Mouse (Mus musculus) spleen, adult 2 months (tissue): ENCODE measurements around the gene Cfap58. TPM values are rescaled to one million over a fixed set of nuclear protein-coding genes. Genes with fewer than 3 reads are reported as not detected.

ENCODE experiments used
- DNase-seq, 2 experiments: peaks; one replicate each; pipeline versions ENCODE4 v3.0.0 to v3.0.0-alpha.2; 2012 to 2021; ENCODE audit warnings: low spot score in 2 of 2, low read depth in 1 of 2
- H3K27ac ChIP-seq: fragments of 200-500 bp; 2 replicates; pipeline ENCODE4 v1.5.1; 2012; ENCODE audit warnings: low read length, inconsistent platforms; ENCODE audit not compliant: insufficient read depth
- H3K27me3 ChIP-seq: fragments of 200-500 bp; 2 replicates; pipeline ENCODE4 v1.6.1; 2012; ENCODE audit warnings: mild to moderate bottlenecking, moderate library complexity, low read length, inconsistent platforms; ENCODE audit not compliant: control insufficient read depth, insufficient read depth
- H3K36me3 ChIP-seq: fragments of 200-500 bp; 2 replicates; pipeline ENCODE4 v1.6.1; 2012; ENCODE audit warnings: mild to moderate bottlenecking, low read length, inconsistent platforms; ENCODE audit not compliant: control insufficient read depth, insufficient read depth
- H3K4me1 ChIP-seq: fragments of 200-500 bp; 2 replicates; pipeline ENCODE4 v1.6.1; 2011; ENCODE audit warnings: inconsistent platforms; ENCODE audit not compliant: control insufficient read depth, insufficient read depth, insufficient read length
- H3K4me3 ChIP-seq: fragments of 200-500 bp; 2 replicates; pipeline ENCODE4 v1.5.1; 2011; ENCODE audit warnings: mild to moderate bottlenecking, inconsistent platforms; ENCODE audit not compliant: insufficient read depth, insufficient read length; ENCODE audit errors: extremely low read depth
- CTCF ChIP-seq: fragments of 200-500 bp; IDR thresholded peaks from 2 replicates; pipeline ENCODE4 v1.5.1; 2011; ENCODE audit warnings: mild to moderate bottlenecking, inconsistent platforms; ENCODE audit not compliant: insufficient read depth, insufficient read length, insufficient replicate concordance; ENCODE audit errors: extremely low read depth
- POLR2A ChIP-seq: fragments of 200-500 bp; IDR thresholded peaks from 2 replicates; pipeline ENCODE4 v1.6.1; 2011; ENCODE audit warnings: low read depth, low read length, inconsistent platforms
- WGBS: fragments of 180-500 bp; shearing (Covaris S2); methylation state at CpG from one replicate; pipeline ENCODE4 v1.1.7; 2018; 5-methylcytosine and 5-hydroxymethylcytosine counted together
- polyA plus RNA-seq: library from polyadenylated mRNA; depleted of rRNA; stranded (reverse); fragments of >200 nt; gene quantifications from 2 replicates; pipeline ENCODE4 v1.2.3, GENCODE M21; 2012; rRNA removed

Gene Cfap58
- polyA plus RNA-seq: not detected in 2 replicates

DNA sequence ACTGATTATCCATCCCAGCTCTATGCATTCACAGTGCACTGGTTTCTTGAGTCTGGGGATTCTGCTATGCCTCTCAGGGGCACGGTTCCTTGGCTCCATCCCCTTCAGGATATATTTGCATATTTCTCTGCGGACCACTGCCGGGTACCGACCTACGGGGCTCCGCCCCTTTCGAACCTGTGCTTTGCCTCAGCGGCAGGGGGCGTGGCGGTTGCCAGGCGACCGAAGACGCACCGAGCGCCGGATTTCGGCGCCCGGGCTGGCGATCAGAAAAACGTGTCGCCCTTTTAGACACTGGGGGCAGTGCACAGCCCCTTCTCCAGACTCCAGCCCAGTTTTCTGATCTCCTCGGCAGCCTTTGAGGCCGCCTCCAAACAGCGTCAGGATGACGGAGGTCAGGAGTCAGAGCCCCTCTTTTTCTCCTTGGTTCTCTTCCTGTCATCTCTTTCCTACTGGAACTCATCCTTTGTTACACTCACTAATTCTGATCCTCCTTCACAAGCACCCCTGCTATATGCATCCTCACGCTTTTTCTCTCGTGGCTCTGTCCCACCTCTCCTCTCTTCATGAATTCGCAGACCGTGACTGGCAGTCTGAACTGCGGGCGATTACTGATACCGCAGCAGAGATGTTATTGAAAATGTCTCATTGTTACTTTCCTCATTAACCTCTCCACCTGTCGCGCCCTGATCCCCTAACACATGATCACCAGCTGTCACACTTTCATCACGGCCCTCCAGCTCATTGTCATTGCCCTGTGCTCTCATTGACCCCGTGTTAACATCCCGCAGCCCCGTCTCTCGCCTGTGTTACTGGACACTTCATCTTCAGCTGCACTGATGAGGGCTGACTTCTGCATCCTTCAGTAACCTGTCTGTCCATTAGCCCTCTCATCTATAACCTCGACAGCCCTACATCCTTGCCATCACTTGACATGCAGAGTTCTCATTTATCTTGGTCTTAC, at the start of gene Cfap58:
Cfap58 (plus strand) TSS at position 233 of the 964 bp plus-strand sequence.
- Histone ChIP-seq H3K27ac (peak within 1 kb of the TSS; percentile 56; the same call in 1 of the 2 replicates), H3K36me3 (no peaks in the 10 kb centered on the region), H3K27me3 (no peaks in the 10 kb centered on the region; the same call in 1 of the 2 replicates), H3K4me3 (peak within 1 kb of the TSS; percentile 57), H3K4me1 (no peaks in the 10 kb centered on the region; the same call in 1 of the 2 replicates)
- DNase-seq: peak; percentile 55 to 79
- 12% methylated on average over 41 of the region's 41 CpGs for WGBS
- TF ChIP-seq POLR2A (no peak), CTCF (no peak)

DNA sequence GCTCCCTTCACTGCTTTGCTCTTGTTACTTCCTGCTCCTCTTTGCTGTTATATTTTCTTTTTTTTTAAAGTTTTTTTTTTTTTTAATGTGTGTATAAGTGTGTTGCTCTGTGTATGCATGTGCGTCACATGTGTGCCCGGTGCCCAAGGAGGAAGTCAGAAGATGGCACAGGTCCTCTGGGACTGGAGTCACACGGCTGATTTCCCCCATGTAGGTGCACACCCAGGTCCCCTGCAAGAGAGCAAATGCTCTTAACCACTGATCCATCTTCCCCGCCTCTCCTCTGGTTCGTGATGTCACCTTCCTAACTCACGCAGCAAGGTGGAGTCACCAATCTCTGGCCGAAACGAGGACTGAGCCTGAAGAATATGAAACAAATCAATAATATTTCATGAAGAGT, 49.4 kb upstream of the Cfap58 start:
- H3K4me3 ChIP-seq: no peak overlapping the region
- WGBS: 42% methylated on average over 8 of the region's 8 CpGs
- H3K27me3 ChIP-seq: no peaks in the 10 kb centered on the region
- H3K4me1 ChIP-seq: peaks cover 34% of the 10 kb centered on the region; the same call in 1 of the 2 replicates
- H3K27ac ChIP-seq: peak overlapping the region; percentile 93
- TF ChIP-seq CTCF: no peak
- TF ChIP-seq POLR2A: no peak; the same call in 1 of the 2 replicates
- H3K36me3 ChIP-seq: no peaks in the 10 kb centered on the region
- peak; percentile 79 to 92 for DNase-seq

DNA sequence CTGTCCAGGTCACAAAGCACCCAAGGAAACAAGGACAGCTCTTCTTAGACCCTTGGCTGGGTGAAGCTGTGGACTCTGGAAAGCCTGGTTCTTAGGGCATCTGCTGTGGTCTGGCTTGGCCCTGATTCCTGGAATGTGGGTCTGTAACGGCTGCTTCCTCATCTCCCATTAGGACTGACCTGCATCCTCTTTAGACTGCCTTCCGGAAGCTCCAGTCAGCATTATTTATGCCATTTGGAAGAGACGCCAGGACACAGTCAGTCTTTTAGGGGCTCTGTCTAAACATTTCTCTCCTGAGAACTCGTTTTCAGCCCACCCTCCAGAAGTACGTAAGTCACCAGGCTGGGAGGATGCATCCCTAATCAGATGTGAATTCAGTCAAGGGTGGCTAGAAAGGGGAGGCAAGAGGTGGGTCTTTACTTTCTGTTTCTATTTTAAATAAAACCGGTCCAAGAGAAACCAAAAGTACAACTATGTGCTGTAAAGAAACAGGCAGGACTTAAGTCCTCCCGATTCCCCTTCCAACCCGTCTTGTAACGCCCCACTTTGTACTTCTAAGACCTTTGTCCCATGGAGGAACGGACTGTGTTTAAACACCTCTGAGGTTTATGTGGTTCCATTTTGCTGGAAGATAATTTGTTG, 46.9 kb upstream of the Cfap58 start:
- peaks cover 11% of the 10 kb centered on the region for H3K36me3 ChIP-seq
- WGBS: 13% methylated on average over 10 of the region's 10 CpGs
- peak overlapping the region; percentile 44 for H3K4me3 ChIP-seq
- TF ChIP-seq POLR2A: no peak
- no peak for TF ChIP-seq CTCF
- H3K27ac ChIP-seq: peak overlapping the region; percentile 76
- no peak for DNase-seq
- no peaks in the 10 kb centered on the region for H3K27me3 ChIP-seq
- peaks cover 32% of the 10 kb centered on the region; the same call in 1 of the 2 replicates for H3K4me1 ChIP-seq

DNA sequence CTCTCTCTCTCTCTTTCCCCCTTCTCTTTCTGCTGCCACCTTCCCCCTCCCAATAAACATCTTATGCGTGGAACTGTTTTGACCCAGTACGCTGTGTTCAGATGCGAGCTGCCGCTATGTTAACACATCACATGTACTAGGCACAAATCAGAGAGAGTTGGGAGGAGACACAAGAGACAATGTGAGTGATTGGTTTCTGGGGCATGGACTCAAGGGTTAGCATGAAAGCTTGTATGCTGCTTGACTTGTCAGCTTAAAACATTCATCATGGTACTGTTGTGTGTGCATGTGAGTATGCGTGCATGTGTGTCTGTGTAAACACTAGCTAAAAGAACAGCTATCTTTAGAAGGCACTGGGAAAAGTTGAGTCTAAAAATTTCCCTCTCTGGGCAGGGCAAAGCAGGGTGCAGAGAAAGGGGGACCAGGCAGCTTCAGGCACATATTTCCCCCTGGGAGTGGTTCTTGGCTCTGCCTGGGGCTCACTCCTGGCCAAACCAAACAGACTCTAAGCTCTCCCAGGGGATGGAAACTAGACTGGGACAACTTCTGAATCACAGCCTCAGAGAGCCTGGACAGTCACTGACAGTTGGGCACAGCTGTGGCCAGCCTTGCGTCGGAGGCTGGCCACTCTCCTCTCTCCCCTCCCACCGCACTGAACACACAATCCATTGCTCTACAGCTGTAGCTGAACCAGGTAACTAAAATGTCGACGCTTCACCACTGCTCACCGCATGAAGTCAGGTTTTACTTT, 45.7 kb upstream of the Cfap58 start:
- Histone ChIP-seq H3K36me3 (peaks cover 22% of the 10 kb centered on the region), H3K4me1 (peaks cover 30% of the 10 kb centered on the region; the same call in 1 of the 2 replicates), H3K4me3 (no peak overlapping the region), H3K27ac (no peak overlapping the region; the same call in 1 of the 2 replicates), H3K27me3 (no peaks in the 10 kb centered on the region)
- DNase-seq: no peak
- WGBS: 88% methylated on average over 11 of the region's 11 CpGs
- TF ChIP-seq POLR2A (no peak), CTCF (no peak)

DNA sequence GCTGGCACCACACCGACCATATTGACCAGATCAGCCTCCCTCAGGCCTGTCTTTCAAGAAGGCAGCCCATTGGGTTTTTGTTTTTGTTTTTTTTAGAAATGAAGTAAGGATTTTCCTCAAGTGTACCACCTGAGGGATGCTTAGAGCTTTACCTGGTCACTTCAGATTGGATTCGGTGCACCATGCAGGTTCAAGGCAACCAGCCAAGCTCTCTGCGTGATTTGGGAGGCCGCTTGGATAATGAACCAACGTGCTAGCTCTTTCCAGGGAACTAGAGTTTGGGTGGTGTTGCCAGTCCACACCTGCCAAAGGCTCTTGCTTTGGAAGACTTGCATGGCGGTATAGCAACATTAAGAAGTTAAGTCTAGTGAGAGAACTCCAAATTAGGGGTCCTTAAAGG, 44.4 kb upstream of the Cfap58 start:
- no peak overlapping the region for H3K4me3 ChIP-seq
- 92% methylated on average over 6 of the region's 6 CpGs for WGBS
- H3K27ac ChIP-seq: no peak overlapping the region
- peaks cover 34% of the 10 kb centered on the region for H3K36me3 ChIP-seq
- TF ChIP-seq POLR2A (no peak), CTCF (no peak)
- no peak for DNase-seq
- H3K27me3 ChIP-seq: no peaks in the 10 kb centered on the region
- H3K4me1 ChIP-seq: peaks cover 19% of the 10 kb centered on the region; the same call in 1 of the 2 replicates

DNA sequence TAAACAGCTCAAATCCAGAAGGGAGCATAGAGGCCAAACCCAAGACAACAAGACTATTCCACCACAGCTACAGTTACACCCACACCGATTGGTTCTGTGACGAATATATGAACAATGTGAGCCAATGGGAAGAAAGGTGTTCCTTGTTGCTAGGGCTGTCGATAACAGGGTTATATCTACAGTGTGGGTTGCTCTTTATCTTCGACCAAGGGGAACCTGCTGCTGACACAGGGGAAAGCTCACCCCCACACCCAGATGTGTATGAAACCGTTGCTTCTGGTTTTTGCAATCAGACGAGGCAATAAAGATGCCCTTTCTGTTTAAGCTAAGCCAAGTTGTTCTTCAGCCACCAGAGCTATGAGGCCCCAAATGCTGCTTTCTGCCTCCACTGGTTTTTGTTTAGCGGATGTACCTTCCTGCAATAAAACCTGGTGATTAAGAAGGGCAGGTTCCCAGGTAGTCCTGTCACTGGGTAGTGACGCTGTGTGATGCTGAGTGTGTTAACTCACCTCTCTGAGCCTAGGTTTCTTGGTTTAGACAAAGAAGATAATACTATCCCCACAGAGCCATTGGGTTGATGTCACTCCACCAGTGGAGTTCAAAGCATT, 38.9 kb upstream of the Cfap58 start:
- TF ChIP-seq POLR2A: no peak
- no peak for TF ChIP-seq CTCF
- no peak overlapping the region for H3K27ac ChIP-seq
- H3K27me3 ChIP-seq: no peaks in the 10 kb centered on the region
- no peak for DNase-seq
- peaks cover 9% of the 10 kb centered on the region; the same call in 1 of the 2 replicates for H3K4me1 ChIP-seq
- H3K4me3 ChIP-seq: no peak overlapping the region
- H3K36me3 ChIP-seq: peaks cover 36% of the 10 kb centered on the region
- 66% methylated on average over 8 of the region's 8 CpGs for WGBS
